Mouse (Mus musculus) liver, postnatal 0 days (tissue): ENCODE measurements at regions not wholly inside any gene's neighbourhood (a gene's known extent, or its start where the extent isn't known, plus 50 kb on each side); places are given as distances from the start of the nearest gene placed in this dataset.

Experiments used
- ATAC-seq: fragments of 200-750 bp; cut with Nextera tagmentation; 2 replicates; pipeline ENCODE4 v1.8.0; 2017; ENCODE audit warnings: mild to moderate bottlenecking, moderate library complexity
- DNase-seq: peaks from one replicate; pipeline ENCODE4 v3.0.0-alpha.2; 2016
- H3K27ac ChIP-seq: fragments of 300-500 bp; sonication (generic); 2 replicates; pipeline ENCODE4 v1.5.1; 2014; ENCODE audit warnings: antibody characterized with exemption, moderate library complexity, mild to moderate bottlenecking, low read depth
- H3K27me3 ChIP-seq: fragments of 300-500 bp; sonication (generic); 2 replicates; pipeline ENCODE4 v1.6.1; 2014; ENCODE audit warnings: low read length, control low read depth, mixed read lengths; ENCODE audit not compliant: insufficient read depth
- H3K36me3 ChIP-seq: fragments of 300-500 bp; sonication (generic); replicated peaks from 2 replicates; pipeline ENCODE4 v1.6.1; 2014; ENCODE audit warnings: mild to moderate bottlenecking, control low read depth, low read length, moderate library complexity, mixed read lengths; ENCODE audit not compliant: insufficient read depth
- H3K4me1 ChIP-seq: fragments of 300-500 bp; sonication (generic); 2 replicates; pipeline ENCODE4 v1.6.1; 2014; ENCODE audit warnings: antibody characterized with exemption, mild to moderate bottlenecking, control low read depth; ENCODE audit not compliant: insufficient read depth
- H3K4me2 ChIP-seq: fragments of 300-500 bp; sonication (generic); 2 replicates; pipeline ENCODE4 v1.6.1; 2014; ENCODE audit warnings: low read depth, mild to moderate bottlenecking, low read length, moderate library complexity, mixed read lengths
- H3K4me3 ChIP-seq: fragments of 300-500 bp; sonication (generic); 2 replicates; pipeline ENCODE4 v1.5.1; 2014; ENCODE audit warnings: low read depth, low read length
- H3K9ac ChIP-seq: fragments of 300-500 bp; sonication (generic); replicated peaks from 2 replicates; pipeline ENCODE4 v1.6.1; 2014; ENCODE audit warnings: mild to moderate bottlenecking, moderate library complexity
- H3K9me3 ChIP-seq: fragments of 300-500 bp; sonication (generic); 2 replicates; pipeline ENCODE4 v1.6.1; 2016; ENCODE audit warnings: mild to moderate bottlenecking, control low read depth, low read length, mixed read lengths
- CTCF ChIP-seq: sonication (generic); IDR thresholded peaks from 2 replicates; pipeline ENCODE4 v1.5.1; 2016; ENCODE audit warnings: antibody characterized with exemption, low read depth
- EP300 ChIP-seq: IDR thresholded peaks from 2 replicates; pipeline ENCODE4 v1.6.1; 2016; ENCODE audit warnings: antibody characterized with exemption, low read depth, mild to moderate bottlenecking
- WGBS: fragments of 180-500 bp; shearing (Covaris S2); extraction: QIAGEN DNeasy Blood & Tissue Kit; methylation state at CpG from one replicate; pipeline ENCODE4 v1.1.7; 2014; ENCODE audit not compliant: insufficient replicate concordance; 5-methylcytosine and 5-hydroxymethylcytosine counted together

DNA sequence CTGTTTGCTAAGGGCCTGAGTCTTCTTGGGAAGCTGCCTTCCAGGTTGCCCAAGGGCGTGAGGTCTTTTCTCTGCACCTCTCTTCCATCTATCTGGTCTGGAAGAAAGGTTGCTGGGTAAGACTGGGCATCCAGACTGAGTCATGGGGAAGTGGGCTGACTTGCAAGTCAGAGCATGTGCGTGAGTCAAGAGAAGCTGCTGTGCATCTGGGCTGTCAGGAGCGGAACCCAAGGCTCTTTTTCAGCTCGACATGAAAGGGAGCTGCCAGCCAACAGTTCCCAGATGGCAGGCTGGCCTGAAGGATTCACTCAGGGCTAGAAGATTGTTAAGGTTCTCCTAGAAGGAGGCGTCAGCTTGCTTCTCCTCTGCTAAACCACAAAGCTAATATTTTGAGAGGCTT lies 129.3 kb upstream of the Lrig1 start:
- Histone ChIP-seq H3K9ac (no peak overlapping the region), H3K36me3 (no peaks in the 10 kb centered on the region), H3K4me3 (no peak overlapping the region), H3K27ac (no peak overlapping the region), H3K4me2 (no peak overlapping the region), H3K4me1 (no peaks in the 10 kb centered on the region), H3K9me3 (no peaks in the 10 kb centered on the region), H3K27me3 (no peaks in the 10 kb centered on the region)
- no peak for DNase-seq
- no peak for ATAC-seq
- no peak for TF ChIP-seq CTCF
- TF ChIP-seq EP300: no peak
- WGBS: 77% methylated on average over 5 of the region's 5 CpGs

GRCm38 (mm10) chr6:94826656-94827055 lies 126.7 kb upstream of the Lrig1 start:
- no peak for DNase-seq

GRCm38 (mm10) chr6:94818220-94818619 lies 118.3 kb upstream of the Lrig1 start:
- TF ChIP-seq EP300 (no peak), CTCF (no peak)
- no peaks in the 10 kb centered on the region for H3K9me3 ChIP-seq
- H3K27ac ChIP-seq: no peak overlapping the region
- H3K27me3 ChIP-seq: no peaks in the 10 kb centered on the region
- no peaks in the 10 kb centered on the region for H3K4me1 ChIP-seq
- DNase-seq: no peak
- no peak overlapping the region for H3K4me2 ChIP-seq
- H3K36me3 ChIP-seq: no peaks in the 10 kb centered on the region
- 38% methylated on average over 6 of the region's 6 CpGs for WGBS
- H3K4me3 ChIP-seq: no peak overlapping the region
- ATAC-seq: no peak
- H3K9ac ChIP-seq: no peak overlapping the region

More at GRCm38 (mm10) chr6:94826656-94827055, 126.7 kb upstream of the Lrig1 start:
- Histone ChIP-seq H3K9ac (no peak overlapping the region), H3K4me2 (no peak overlapping the region), H3K27ac (no peak overlapping the region), H3K4me1 (no peaks in the 10 kb centered on the region), H3K4me3 (no peak overlapping the region), H3K27me3 (no peaks in the 10 kb centered on the region), H3K36me3 (no peaks in the 10 kb centered on the region), H3K9me3 (no peaks in the 10 kb centered on the region)
- TF ChIP-seq CTCF: no peak
- no peak for TF ChIP-seq EP300
- ATAC-seq: no peak
- 64% methylated on average over 2 of the region's 2 CpGs for WGBS

DNA sequence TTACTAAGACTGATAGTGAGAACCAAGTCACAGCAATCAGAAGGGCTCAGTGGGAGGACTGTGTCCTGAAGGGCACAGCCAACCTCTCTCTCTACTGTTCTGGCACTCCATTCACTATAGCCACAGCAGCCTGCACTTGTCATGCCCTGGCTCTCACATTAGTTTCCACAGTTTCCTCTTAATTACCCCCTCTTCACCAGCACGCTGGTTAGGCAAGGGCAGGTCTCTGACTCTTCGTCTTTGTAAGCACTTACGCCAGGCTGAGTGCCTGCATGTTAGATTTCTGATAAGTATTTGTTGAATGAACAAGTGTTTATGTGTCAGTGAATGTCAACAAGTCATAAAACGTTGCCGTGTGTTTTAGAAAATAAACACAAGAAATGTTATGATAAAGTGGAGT lies 116.2 kb upstream of the Lrig1 start:
- Histone ChIP-seq H3K27me3 (no peaks in the 10 kb centered on the region), H3K4me1 (no peaks in the 10 kb centered on the region), H3K9ac (no peak overlapping the region), H3K9me3 (no peaks in the 10 kb centered on the region), H3K27ac (no peak overlapping the region), H3K36me3 (no peaks in the 10 kb centered on the region), H3K4me3 (no peak overlapping the region), H3K4me2 (no peak overlapping the region)
- ATAC-seq (no peak), DNase-seq (no peak)
- TF ChIP-seq CTCF (no peak), EP300 (no peak)
- WGBS: 59% methylated on average over 5 of the region's 5 CpGs

GRCm38 (mm10) chr6:94814711-94815110 lies 114.8 kb upstream of the Lrig1 start:
- no peaks in the 10 kb centered on the region for H3K27me3 ChIP-seq
- no peaks in the 10 kb centered on the region for H3K36me3 ChIP-seq
- H3K27ac ChIP-seq: peak overlapping the region; percentile 92
- ATAC-seq: 0 out of 2 replicates have a peak, but pooled peaks have one; percentile 32
- no peak overlapping the region for H3K4me2 ChIP-seq
- no peaks in the 10 kb centered on the region for H3K4me1 ChIP-seq
- DNase-seq: peak; percentile 31
- WGBS: 46% methylated on average over 3 of the region's 3 CpGs
- no peak overlapping the region for H3K4me3 ChIP-seq
- TF ChIP-seq EP300 (no peak), CTCF (no peak)
- no peak overlapping the region for H3K9ac ChIP-seq
- no peaks in the 10 kb centered on the region for H3K9me3 ChIP-seq

GRCm38 (mm10) chr6:94813481-94814148 lies 113.7 kb upstream of the Lrig1 start:
- peak; percentile 94 for ATAC-seq
- WGBS: 53% methylated on average over 7 of the region's 7 CpGs
- peak; percentile 29 for DNase-seq
- no peak overlapping the region for H3K9ac ChIP-seq
- no peaks in the 10 kb centered on the region for H3K9me3 ChIP-seq
- no peaks in the 10 kb centered on the region for H3K4me1 ChIP-seq
- H3K4me2 ChIP-seq: peak overlapping the region; percentile 40; the same call in 1 of the 2 replicates
- no peak overlapping the region for H3K4me3 ChIP-seq
- no peaks in the 10 kb centered on the region for H3K27me3 ChIP-seq
- H3K36me3 ChIP-seq: no peaks in the 10 kb centered on the region
- TF ChIP-seq EP300 (peak; percentile 55; the same call in 1 of the 2 replicates), CTCF (no peak)
- peak overlapping the region; percentile 92 for H3K27ac ChIP-seq

DNA sequence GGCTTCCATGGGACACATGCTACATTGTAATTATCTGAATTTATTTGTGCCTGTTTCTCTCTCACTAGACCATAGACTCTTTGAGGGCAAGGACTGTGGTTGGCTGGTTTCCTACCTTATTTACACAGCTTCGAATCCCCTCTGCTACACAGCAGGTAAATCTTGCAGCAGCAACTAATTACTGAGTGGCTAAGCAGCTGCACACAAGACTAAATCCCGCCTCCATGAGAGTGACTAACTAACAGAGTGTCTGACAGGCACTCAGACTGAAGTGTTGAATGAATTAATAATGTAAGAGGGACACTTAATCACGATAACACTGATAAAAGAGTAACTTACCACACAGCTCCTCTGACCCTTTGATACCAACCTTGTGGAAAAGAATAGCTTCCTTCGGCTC lies 111.9 kb upstream of the Lrig1 start:
- WGBS: 42% methylated on average over 4 of the region's 4 CpGs
- no peak overlapping the region for H3K27ac ChIP-seq
- no peaks in the 10 kb centered on the region for H3K36me3 ChIP-seq
- H3K4me3 ChIP-seq: no peak overlapping the region
- TF ChIP-seq CTCF: no peak
- no peak for TF ChIP-seq EP300
- no peak for DNase-seq
- H3K27me3 ChIP-seq: no peaks in the 10 kb centered on the region
- H3K4me1 ChIP-seq: no peaks in the 10 kb centered on the region
- no peak overlapping the region for H3K4me2 ChIP-seq
- H3K9ac ChIP-seq: no peak overlapping the region
- no peaks in the 10 kb centered on the region for H3K9me3 ChIP-seq
- no peak for ATAC-seq
